Mouse (Mus musculus): ENCODE results near the gene Vps13d.

Gene Vps13d

DNA sequence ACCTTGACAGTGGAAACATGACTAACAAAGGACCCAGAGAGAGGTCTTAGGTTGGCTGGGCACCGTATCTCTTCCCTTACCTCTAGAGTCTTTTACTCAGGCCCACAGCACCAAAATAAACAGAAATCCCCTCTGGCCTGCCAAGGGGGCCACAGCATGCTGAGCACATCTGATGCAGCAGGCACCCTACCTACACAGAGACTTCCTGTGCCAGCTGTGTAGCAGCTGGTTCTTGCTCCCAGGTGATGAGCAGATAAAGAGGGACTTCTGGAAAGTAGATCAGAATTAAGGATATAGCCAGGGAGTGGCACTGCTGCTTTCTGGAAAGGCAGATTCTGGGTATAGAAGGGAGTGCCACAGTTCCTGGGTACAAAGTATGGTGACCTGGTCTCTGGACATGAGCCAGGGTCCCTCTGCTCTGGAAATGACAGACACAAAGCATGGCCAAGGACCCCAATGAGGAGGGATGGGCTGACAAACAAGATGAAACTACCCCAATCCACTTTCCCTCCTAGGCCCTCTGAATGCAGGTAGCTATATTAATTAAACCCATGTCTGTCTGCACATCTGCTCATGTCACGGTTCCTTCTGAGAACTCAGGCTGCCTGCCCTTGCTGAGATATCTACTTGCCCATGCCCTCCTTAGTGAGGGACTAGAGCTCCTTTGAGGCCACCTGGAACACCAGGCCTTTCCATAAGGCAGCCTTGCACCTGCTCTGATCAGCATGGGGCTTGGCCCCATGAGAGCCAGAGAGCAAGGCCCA is 195.8 kb downstream of the Vps13d start:
- peak; percentile 16 to 34 for DNase-seq

DNA sequence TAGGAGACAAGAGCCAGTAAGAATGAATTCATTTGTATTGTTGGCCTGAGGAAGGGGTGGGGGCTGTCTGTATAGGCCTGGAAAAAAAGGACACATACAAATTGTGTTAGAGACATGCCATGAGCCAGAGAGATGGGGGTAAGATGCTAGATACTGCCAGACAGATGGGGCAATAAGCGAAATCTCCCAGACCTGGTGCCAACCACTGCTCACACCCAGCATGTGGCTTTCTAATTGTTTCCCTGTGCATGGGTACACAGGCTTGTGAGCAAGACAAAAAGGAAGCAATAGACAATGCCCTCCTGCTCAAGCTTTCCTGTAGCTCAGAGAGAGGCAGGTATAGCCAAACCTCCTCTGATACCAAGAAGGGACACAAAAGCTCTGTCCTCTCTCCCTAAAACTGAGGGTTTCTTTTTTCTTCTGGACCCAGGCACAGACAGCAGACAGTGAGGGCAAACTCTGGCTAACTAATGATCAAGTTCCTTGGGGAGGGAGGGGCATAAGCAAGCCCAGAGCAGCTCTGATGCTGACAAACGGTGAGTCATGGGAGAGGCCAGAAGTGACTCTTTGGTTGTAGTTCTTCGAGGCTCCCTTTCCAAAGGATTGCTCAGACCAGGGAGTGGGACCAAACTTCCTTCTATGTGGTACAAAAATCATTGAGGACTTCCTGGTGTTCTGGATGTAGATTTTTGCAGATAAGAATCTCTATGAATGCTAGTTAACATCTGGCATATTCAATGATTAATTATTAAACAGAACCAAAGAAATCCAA is 196.7 kb downstream of the Vps13d start:
- no peak for DNase-seq

DNA sequence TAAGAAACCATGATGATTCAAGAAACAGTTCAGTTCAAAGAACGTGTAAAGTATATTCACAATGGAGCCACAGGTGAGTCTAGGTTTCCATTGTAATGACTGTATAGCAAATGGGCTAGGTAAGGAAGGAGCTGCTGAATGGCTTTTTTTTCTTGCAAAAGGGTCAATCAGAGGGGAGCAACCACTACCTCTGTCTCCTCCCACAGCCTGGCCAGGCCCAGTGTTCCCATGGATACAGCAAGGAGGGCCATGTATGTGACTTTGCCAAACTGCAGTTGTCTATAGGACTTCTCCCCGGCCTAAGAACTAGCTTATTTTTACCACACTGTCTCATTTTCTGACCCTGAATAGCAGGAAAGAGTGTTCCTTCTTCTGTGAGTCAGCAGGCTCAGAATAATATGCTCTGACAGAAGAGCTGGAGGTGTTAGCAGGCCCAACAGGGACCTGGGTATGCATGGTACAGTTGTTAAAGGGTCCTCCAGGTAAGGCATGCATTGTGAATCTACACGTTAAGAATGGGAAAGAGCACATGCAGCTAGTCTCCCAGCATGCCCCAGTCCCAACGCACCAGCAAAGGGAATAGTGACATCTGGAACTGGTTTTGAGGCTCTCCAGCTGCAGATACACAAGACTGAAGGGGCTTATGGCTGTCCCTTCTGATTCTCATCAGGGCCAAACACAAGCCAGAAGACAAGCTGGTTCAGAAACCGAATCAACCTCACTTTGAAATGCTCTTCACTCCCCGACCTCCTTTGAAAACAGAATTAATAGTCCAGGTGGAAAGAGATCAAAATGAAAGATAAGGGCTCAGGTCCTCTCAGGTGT is 197.6 kb downstream of the Vps13d start:
- no peak for DNase-seq

DNA sequence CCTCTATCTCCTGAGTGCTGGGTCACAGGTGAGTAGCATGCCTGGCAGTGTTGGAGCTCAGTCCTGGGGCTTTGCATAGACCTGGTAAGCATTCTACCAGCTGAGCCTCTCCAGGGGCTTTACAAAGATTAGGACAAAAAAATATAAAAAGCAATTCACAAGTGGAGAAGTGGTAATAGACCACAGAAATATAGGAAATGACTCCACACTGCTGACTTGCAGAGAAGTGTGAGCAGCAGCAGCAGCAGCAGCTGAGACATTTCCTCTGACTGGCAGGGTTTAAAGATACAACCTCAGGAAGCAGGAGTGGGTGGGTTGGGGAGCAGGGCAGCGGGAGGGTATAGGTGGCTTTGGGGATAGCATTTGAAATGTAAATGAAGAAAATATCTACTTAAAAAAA is 199.0 kb downstream of the Vps13d start:
- no peak for DNase-seq

DNA sequence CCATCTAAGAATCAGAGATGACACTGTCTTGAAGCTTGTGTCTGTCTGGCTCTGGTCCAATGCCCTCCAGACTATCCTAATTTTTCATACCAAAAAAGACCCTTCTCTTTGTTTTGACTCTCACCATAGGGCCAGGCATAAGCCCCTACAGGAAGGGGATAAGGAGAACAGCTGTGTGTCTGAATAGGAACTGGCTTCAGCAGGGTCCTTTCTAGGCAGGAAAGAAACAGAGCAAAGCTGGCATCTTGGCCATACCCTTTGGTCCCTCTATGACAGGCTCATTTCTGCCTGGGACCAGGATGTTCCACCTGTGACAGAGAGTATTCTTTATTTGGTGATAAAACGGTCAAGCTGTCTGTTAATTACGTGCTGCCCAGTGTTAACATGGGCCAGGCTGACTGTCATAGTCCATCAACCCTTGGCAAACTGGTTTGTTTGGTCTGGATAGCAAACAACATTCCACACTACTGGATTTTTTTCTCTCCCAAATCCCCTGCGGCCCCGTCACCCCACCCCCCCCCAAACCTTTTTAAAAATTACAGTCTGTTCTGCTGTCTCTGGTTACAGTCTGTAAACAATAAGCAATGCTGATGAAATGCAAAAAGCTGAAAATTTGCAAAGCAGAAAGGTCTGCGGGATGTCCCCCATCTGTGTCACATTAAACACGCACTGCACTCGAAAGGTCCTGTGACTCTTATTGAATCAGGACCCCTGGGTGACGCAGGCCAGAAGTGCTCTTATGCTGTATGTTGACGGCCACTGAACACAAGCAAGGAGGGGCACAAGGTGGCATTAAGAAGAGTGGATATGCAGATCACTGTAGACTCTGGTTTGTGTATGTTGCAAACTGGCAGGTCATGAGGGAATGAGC is 201.5 kb downstream of the Vps13d start:
- no peak for DNase-seq

DNA sequence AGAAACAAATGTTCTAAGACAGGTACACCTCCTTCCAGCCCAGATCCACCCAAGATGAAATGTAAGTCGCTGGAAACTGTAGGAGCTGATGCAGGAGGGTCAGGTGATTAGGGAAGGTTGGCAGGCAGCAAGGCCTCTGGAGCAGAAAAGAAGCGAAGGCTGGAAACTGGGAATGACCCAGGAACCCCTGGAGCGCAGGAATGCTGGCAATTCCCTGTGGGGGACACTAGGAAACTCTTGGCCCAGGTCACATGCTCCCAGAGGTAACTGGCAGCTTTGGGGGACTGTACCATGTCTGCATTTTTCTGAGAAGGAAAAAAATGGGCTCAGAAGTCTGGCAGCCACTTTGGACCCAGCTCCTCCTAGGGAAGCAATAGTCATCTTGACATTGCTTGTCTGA is 202.4 kb downstream of the Vps13d start:
- no peak for DNase-seq

DNA sequence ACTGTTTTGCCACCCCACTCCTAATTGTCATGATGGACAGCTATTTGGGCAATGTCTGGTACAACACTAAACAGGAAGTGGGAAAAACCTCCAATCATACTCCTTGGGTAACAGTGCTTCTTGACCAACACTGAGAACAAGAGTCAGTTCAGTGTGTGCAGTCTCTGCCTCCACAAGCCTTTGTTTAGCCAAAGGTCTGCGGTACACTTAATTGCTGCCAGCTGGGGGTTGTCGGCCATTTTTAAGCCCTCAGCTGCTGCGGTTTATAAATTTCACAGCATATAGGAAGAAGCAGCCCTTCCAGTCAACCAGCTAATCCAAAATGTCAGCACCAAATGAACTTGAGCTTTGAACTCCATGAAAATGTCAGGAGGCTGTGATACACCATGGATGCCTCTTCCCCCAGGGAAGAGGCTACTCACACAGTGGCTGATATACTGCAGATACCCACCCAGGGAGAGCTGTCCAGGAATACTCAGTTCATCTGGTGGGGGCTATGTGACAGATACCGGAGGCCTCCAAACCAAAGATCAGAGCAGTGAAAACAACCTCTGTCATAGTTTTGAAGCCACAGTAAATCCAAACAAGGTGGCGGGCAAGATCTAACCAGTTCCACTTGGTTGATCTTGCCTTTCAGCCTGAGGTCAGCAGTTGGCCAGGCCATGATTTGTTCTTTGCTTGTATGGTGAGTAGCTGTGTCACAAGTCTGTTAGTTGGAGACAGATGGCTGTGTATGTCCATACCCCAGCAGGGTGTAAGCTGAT is 206.2 kb downstream of the Vps13d start:
- DNase-seq, result no peak

DNA sequence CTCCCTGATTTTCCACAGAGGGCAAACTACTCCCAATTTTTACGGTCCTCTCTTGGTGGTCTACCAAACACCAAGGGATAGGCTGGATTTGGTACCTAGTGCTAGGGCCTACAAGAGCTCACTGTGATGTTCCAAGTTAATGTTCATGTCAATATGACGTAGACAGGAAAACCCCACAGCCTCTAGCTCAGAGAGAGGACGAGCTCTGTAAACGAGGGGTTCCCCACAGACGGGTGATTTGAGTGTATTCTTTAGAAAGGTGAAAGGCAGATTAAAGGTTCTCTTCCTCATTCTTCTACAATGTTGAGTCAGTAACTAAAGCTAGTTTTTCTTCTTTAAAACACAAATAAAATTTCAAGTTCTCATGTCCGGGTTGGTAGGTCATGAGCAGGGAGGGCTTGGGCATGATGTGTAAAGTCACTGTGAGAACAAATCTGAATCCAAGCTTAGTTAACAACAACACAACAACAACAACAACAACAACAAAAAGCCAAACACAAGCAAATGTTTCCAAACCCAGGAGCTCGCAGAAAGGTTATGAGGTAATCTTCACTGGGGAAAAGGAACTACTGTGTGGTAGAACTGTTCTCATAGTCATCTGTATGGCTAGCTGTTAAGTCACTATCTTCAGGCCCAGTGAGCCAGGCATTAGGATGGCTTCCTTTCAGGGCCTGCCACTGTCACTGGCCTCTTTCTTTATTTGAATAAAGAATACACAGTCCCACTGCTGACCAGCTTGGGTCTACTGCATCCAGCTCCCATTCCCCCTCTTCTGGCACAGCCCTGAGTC is 208.6 kb downstream of the Vps13d start:
- DNase-seq, result no peak

DNA sequence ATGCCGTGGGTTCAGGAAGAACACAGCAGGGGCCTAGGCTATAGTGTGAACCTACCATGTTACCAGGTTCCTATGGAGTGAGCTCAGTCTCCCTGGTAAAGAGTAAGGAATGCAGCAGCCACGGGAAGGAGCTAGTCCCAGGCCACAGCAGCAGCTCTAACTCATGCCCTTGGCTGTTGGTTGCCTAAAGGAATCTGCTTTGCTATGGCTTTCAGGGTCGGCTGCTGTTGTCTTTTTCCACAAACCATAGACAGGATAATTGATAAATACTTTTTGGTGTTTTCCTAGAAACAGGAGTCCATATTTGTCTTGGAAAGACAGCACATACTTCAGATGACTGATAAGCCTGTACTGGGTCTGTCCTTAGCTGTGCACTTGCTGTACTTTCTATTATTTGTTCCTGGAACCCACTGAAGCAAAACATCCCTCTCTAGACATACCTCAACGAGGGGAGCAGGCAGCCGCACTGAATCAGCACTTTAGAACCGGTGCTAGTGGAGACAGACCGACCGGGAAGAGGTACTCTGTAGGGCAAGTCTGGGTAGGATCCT is 210.9 kb downstream of the Vps13d start:
- no peak for DNase-seq

DNA sequence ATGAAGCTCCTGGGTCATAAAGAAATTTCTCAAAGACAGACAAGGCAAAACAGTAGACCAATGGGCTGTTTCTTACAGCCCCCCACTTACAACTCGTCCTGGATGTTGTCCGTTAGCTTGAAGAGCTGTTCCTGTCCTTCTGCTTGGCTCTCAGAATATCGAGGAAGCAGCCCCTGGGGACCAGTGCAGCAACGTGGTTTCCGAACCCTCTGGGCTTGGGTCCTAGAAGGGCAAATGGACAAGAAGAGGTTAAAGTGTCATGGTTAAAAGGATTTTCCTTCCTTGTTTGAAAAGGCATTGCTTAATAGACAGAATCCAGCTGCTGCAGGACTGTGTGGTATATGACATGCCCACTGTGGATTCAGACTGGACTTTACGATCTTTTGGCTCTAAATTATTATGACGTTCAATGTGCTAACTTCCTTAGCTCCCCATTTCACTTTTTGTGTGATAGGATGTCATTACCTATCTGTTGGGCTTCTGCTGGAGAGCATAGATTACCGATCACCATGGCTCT is 211.5 kb downstream of the Vps13d start:
- DNase-seq, result no peak

DNA sequence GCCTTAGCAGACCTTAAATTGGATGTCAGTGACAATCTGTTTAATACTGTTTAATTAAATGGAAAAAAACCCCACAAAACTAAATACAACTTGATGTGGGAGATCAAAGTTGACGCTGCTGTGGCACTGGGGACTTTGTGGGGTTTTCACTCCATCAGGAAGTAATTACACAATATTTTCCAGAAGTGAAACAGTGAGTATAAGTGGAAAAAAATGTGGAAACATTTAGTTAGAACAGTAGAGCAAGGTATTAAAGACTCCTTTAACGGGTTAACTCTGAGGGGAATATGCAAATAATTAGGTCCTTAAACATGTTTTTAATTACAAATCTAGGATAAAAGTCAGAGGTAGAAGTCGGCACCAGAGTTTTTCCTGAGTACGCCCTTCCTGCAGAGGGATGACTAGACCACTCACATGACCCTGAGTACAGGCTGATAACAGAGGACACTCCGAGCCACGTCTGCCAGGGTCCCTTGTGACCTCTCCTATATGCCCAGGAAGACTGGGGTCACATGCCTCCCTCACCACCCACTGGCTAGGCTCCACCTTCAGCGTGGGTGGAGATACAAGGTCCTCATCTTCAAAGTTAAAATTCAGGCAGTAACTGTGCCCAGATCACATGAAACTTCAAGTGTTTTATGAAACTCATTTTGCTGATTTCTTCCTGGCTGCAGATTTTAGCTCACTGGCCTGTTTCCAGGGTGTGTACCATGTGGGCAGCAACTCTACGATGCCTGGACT is 213.8 kb downstream of the Vps13d start:
- DNase-seq, result peak in 1 of 2 experiments; percentile 32

DNA sequence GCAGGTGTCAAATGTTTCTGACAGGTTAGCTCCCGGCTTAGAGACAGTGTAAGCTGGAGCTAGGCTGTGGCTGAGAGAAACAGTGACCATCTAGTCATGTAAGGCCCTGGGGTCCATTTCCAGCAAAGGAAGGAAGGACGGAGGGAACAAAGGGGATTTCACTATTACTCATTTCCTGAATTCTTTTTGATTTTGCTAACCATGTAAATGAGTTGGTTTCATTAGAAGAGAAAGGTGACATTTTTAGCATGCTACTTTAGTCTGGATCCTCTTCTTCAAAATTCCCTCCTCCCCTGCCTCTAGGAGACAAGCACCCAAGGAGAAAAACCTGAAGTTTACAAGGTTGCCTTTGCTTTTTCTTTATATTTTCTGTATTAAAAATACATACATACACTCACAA is 214.7 kb downstream of the Vps13d start:
- no peak for DNase-seq

DNA sequence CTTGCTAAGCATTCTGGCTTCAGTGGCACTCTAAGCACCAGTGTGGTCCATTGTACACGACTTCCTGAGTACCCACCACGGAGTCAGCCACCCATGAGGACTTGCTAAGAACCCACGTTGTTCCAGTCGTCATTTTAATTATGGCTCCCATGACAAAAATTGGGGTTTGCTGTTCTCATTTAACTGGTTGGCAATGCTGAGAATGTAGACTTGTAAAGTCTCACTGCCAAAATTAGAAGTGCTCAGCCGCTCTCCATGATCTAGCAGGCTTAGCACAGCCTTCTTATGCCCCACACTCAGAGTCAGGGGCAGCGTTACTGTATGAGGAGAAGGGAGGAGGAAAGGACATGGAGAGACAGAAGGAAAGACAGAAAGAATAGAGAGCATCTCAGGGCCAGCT is 216.8 kb downstream of the Vps13d start:
- DNase-seq, result no peak

DNA sequence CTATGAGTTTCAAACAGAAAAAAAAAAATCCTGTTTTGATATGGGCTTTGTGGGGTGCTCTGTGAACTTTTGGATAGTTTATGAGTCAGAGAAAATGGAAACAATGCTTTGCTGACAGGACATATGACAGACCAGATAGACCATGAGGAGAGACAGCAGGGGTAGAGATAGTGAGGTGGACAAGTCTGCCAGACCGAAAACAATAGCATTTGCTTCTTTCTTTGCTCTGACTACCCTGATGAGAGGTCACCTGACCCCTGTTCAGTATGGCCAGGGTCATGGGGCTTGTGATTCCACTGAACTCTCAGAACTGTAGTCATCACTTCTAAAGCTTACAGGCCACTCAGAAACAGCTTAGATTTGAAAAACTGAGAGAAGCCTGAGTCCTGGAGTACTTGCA is 217.7 kb downstream of the Vps13d start:
- no peak for DNase-seq

DNA sequence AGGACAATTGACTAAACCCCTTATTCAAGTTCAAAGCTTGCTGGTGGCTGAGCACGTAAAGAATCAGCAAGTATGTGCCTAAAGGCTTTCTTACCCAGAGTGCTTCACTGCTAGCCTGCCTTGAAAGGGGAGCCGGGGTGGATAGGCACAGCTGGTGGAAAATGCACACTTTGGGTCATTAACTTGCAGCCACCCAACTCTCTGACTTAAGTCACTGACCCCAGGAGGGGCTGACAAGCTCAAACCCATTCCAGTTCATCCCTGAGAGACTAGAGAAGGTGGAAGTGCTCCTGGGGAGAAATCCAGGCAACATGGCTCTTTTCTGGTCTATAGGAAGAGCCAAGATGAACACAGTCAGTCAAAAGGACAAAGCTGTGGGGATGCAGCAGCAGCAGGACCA is 219.3 kb downstream of the Vps13d start:
- no peak for DNase-seq

DNA sequence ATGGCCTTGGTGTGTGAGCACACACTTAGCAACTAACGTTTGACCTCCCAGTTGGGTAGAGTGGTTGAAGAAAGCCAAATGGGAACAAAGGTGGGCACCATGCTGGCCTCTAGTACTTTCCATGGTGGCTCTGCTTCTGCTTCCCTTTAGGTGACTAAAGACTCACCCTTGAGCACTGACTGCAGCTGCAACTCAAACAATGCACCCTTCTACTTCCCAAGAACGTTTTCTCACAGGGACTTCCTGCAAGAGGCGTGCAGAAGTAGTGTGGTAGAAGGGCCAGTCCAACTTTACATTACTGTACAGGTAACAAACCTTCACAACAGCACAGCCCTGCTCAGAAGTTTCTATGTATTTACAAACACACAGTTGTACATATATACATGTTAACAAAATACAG is 220.3 kb downstream of the Vps13d start:
- DNase-seq, result no peak

DNA sequence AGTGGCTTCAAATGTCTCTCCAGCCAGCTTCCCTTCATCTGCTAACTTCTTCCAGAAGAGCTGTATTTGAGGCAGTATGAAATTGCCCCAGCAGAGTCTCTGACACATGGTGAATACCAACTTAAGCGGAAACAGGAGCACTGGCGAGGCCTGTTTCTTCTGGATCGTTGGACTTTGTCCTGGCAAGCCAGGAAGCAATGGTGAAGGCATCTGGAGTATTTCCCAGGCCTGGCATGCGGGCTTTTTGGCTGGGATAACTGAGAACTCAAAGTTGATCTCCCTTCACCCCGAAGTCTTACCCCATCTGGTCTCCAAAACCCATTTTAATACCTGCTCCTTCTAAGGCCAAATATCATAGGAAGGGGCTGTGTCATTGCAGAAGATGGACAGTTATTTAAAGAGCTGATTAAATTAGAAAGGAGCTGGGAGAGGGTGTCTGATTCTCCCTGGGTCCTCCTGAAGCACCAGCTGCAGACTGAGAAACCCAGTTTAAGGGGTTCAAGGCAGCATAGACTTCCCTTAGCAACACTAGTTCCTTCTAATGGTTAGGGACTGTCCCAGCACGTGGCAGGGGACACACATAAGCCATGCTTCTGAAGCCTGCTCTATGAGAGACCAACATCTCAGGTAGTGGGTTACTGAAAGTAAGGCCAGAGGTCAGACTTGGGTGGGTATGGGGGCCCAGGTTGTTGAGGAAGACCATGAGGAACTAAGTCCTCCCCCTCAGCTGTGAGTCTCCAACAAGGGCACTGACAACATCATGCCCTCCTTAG is 221.7 kb downstream of the Vps13d start:
- no peak for DNase-seq

DNA sequence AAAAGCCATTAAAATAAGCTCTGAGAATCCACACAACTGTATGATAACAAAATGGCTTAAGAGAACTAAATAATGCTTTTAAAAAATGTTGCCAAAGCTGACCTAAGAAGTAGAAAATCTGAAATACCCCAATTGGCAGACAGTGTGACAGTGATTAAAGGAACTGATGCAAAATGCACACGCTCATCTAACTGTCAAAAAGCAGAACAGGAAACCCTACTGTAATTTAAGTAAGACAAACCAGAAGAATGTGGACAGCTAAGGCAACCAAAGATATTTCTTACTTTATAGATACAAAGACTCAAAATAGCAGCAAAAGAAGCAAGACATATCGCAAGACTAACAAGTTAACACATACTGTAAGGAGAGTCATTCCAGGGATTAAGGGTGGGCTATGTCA is 223.8 kb downstream of the Vps13d start:
- no peak for DNase-seq

DNA sequence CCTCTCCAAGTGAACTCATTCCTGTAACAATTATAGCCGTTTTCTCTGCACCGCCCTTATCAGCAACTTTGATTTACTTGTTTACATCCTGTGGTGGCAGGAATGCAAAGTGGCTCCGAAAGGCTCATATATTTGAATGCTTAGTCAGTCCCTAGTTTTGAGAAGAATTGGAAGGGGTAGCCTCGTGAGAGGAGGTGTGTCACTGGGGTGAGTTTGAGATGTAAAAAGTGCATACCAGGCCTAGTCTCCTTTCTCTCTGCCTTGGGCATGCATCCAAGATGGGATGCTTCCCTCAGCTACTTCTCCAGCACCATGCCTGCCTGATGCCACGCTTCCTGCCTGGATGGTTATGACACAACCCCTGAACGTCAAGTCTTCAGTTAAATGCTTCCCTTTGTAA is 225.8 kb downstream of the Vps13d start:
- DNase-seq, result no peak

Data from thymus, adult 18-20 months (tissue).